Mouse (Mus musculus): ENCODE data around the gene Tas2r107. TPM values are rescaled to one million over a fixed set of nuclear protein-coding genes. Genes with fewer than 3 reads are reported as not detected.
"Not testable (repeated sequence)": the region's sequence is repeated elsewhere in the genome, so short reads cannot be mapped to it uniquely, and the experiment has no call there.

Gene Tas2r107
- not detected in 2 replicates for polyA plus RNA-seq (2014; fragmentation: Nextera tagmentation; extraction: Ambion mirVana)

- Histone ChIP-seq H3K4me1 (replicated peaks; ENCODE audit: control insufficient read depth, insufficient read depth, low read length) (no peaks in the 10 kb centered on the region), H3K36me3 (replicated peaks; ENCODE audit: control insufficient read depth, insufficient read depth) (no peaks in the 10 kb centered on the region), H3K9ac (no peak within 1 kb of the TSS), H3K27ac (no peak within 1 kb of the TSS), H3K27me3 (ENCODE audit: control insufficient read depth, insufficient read depth, low read length) (no peaks in the 10 kb centered on the region), H3K4me3 (replicated peaks; ENCODE audit: low read length) (no peak within 1 kb of the TSS), H3K9me3 (ENCODE audit: control insufficient read depth, low read length) (peaks cover 30% of the 10 kb centered on the region), H3K4me2 (replicated peaks) (no peak within 1 kb of the TSS)
- ATAC-seq (ENCODE audit: low FRiP score) (no peak), DNase-seq (ENCODE audit: low spot score) (no peak)
Measured at GRCm38 (mm10) chr6:131660049-131660448, at the start of gene Tas2r107. Tas2r107 (minus strand) TSS chr6:131660149.

DNA sequence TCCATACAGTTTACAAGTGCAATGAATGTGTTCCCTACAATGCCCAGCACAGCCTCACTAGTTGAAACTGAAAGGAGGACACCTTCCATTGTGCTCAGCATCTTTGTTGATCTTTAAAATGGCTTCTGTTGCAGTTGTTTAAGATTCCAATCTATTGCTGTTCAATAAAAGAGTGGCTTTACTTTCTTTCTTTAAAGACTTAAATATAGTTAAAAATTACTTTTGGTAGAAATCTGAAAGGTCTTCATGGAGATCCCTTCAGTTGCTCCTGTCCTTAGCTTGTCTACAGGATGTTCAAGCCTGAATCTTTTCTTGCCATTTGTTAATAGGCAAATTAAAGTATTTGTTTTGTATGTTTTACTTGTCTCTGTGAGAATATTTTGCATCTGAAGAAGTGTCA, 30.0 kb upstream of the Tas2r107 start, which contains the start of gene Tas2r114:
Gene Tas2r114 (minus strand): TSS at position 101 of the 400 bp plus-strand sequence.
- Histone ChIP-seq H3K27ac (no peak within 1 kb of the TSS), H3K4me2 (replicated peaks) (no peak within 1 kb of the TSS), H3K4me3 (replicated peaks; ENCODE audit: low read length) (no peak within 1 kb of the TSS), H3K36me3 (replicated peaks; ENCODE audit: control insufficient read depth, insufficient read depth) (no peaks in the 10 kb centered on the region), H3K4me1 (replicated peaks; ENCODE audit: control insufficient read depth, insufficient read depth, low read length) (no peaks in the 10 kb centered on the region), H3K9ac (no peak within 1 kb of the TSS), H3K27me3 (ENCODE audit: control insufficient read depth, insufficient read depth, low read length) (no peaks in the 10 kb centered on the region), H3K9me3 (ENCODE audit: control insufficient read depth, low read length) (0 out of 2 replicates have a peak, but pooled peaks cover 8% of the 10 kb centered on the region)
- DNase-seq (ENCODE audit: low spot score), result no peak
- no peak for ATAC-seq (ENCODE audit: low FRiP score)

- DNase-seq (ENCODE audit: low spot score), result no peak
- no peak within 1 kb of the TSS for H3K4me3 ChIP-seq (replicated peaks; ENCODE audit: low read length)
- no peak within 1 kb of the TSS for H3K4me2 ChIP-seq (replicated peaks)
- no peaks in the 10 kb centered on the region for H3K36me3 ChIP-seq (replicated peaks; ENCODE audit: control insufficient read depth, insufficient read depth)
- 85% methylated on average over 1 of the region's 1 CpGs for WGBS
- no peak within 1 kb of the TSS for H3K27ac ChIP-seq
- no peak for ATAC-seq (ENCODE audit: low FRiP score)
- no peaks in the 10 kb centered on the region for H3K4me1 ChIP-seq (replicated peaks; ENCODE audit: control insufficient read depth, insufficient read depth, low read length)
- 0 out of 2 replicates have a peak, but pooled peaks cover 8% of the 10 kb centered on the region for H3K9me3 ChIP-seq (ENCODE audit: control insufficient read depth, low read length)
- H3K9ac ChIP-seq, result no peak within 1 kb of the TSS
- no peaks in the 10 kb centered on the region for H3K27me3 ChIP-seq (ENCODE audit: control insufficient read depth, insufficient read depth, low read length)
Measured at GRCm38 (mm10) chr6:131687395-131687794, 27.4 kb upstream of the Tas2r107 start, which contains the start of gene Tas2r105. Tas2r105 (minus strand) TSS chr6:131687495.

GRCm38 (mm10) chr6:131685644-131686043, 25.7 kb upstream of the Tas2r107 start, which contains the start of gene Tas2r104:
Tas2r104 (minus strand) TSS chr6:131685744.
- WGBS, result 88% methylated on average over 1 of the region's 1 CpGs

GRCm38 (mm10) chr6:131678786-131679185, 18.8 kb upstream of the Tas2r107 start, which contains the start of gene Tas2r106:
Tas2r106 (minus strand) TSS chr6:131678886.
- WGBS, result 73% methylated on average over 3 of the region's 3 CpGs
- Histone ChIP-seq H3K4me2 (replicated peaks) (no peak within 1 kb of the TSS), H3K4me3 (replicated peaks; ENCODE audit: low read length) (no peak within 1 kb of the TSS)

More at GRCm38 (mm10) chr6:131685644-131686043, 25.7 kb upstream of the Tas2r107 start, which contains the start of gene Tas2r104:
- no peaks in the 10 kb centered on the region for H3K27me3 ChIP-seq (ENCODE audit: control insufficient read depth, insufficient read depth, low read length)
- no peak within 1 kb of the TSS for H3K27ac ChIP-seq
- DNase-seq (ENCODE audit: low spot score) (no peak), ATAC-seq (ENCODE audit: low FRiP score) (no peak)
- H3K36me3 ChIP-seq (replicated peaks; ENCODE audit: control insufficient read depth, insufficient read depth), result no peaks in the 10 kb centered on the region
- H3K4me1 ChIP-seq (replicated peaks; ENCODE audit: control insufficient read depth, insufficient read depth, low read length), result no peaks in the 10 kb centered on the region
- no peak within 1 kb of the TSS for H3K4me3 ChIP-seq (replicated peaks; ENCODE audit: low read length)
- no peak within 1 kb of the TSS for H3K9ac ChIP-seq
- H3K9me3 ChIP-seq (ENCODE audit: control insufficient read depth, low read length), result 0 out of 2 replicates have a peak, but pooled peaks cover 8% of the 10 kb centered on the region
- no peak within 1 kb of the TSS for H3K4me2 ChIP-seq (replicated peaks)

GRCm38 (mm10) chr6:131630812-131631211, 29.1 kb downstream of the Tas2r107 start, which contains the start of gene Tas2r130:
Tas2r130 (minus strand) TSS chr6:131630912.
- WGBS, result 79% methylated on average over 3 of the region's 3 CpGs

More at GRCm38 (mm10) chr6:131678786-131679185, 18.8 kb upstream of the Tas2r107 start, which contains the start of gene Tas2r106:
- no peak for ATAC-seq (ENCODE audit: low FRiP score)
- Histone ChIP-seq H3K36me3 (replicated peaks; ENCODE audit: control insufficient read depth, insufficient read depth) (no peaks in the 10 kb centered on the region), H3K27ac (no peak within 1 kb of the TSS), H3K4me1 (replicated peaks; ENCODE audit: control insufficient read depth, insufficient read depth, low read length) (no peaks in the 10 kb centered on the region), H3K9ac (no peak within 1 kb of the TSS), H3K27me3 (ENCODE audit: control insufficient read depth, insufficient read depth, low read length) (no peaks in the 10 kb centered on the region), H3K9me3 (ENCODE audit: control insufficient read depth, low read length) (0 out of 2 replicates have a peak, but pooled peaks cover 8% of the 10 kb centered on the region)
- no peak for DNase-seq (ENCODE audit: low spot score)

DNA sequence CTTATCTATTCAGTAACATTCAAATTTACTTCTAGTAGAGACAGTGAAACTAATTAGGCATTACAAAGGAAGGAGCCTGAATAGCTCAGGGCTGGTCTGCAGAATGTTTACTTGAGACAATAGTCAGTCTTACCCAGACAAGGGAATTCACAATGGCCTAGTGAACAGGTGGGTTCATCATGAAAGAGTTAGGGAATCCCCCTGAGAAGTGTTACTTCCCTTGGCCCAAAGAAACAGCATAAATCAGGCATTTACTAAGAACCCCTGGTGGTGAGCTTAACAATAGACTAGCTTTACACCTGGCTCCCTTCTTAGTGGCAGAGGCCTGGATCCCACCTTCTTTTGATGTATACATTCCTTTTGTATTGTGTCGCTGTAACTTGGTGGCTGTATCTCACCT, 50.0 kb downstream of the Tas2r107 start:
- H3K4me2 ChIP-seq (replicated peaks); H3K9ac ChIP-seq; H3K4me3 ChIP-seq (replicated peaks; ENCODE audit: low read length); H3K27ac ChIP-seq; H3K4me1 ChIP-seq (replicated peaks; ENCODE audit: control insufficient read depth, insufficient read depth, low read length); DNase-seq (ENCODE audit: low spot score); H3K36me3 ChIP-seq (replicated peaks; ENCODE audit: control insufficient read depth, insufficient read depth); H3K27me3 ChIP-seq (ENCODE audit: control insufficient read depth, insufficient read depth, low read length); ATAC-seq (ENCODE audit: low FRiP score): not testable (repeated sequence)
- WGBS, result 83% methylated on average over 1 of the region's 1 CpGs
- H3K9me3 ChIP-seq (ENCODE audit: control insufficient read depth, low read length), result peaks cover 13% of the 10 kb centered on the region; the same call in 1 of the 2 replicates

More at GRCm38 (mm10) chr6:131630812-131631211, 29.1 kb downstream of the Tas2r107 start, which contains the start of gene Tas2r130:
- no peak for ATAC-seq (ENCODE audit: low FRiP score)
- no peak for DNase-seq (ENCODE audit: low spot score)
- H3K4me1 ChIP-seq (replicated peaks; ENCODE audit: control insufficient read depth, insufficient read depth, low read length), result no peaks in the 10 kb centered on the region
- no peak within 1 kb of the TSS for H3K9ac ChIP-seq
- no peak within 1 kb of the TSS for H3K4me3 ChIP-seq (replicated peaks; ENCODE audit: low read length)
- H3K27me3 ChIP-seq (ENCODE audit: control insufficient read depth, insufficient read depth, low read length), result no peaks in the 10 kb centered on the region
- H3K36me3 ChIP-seq (replicated peaks; ENCODE audit: control insufficient read depth, insufficient read depth), result no peaks in the 10 kb centered on the region
- no peak within 1 kb of the TSS for H3K4me2 ChIP-seq (replicated peaks)
- H3K27ac ChIP-seq, result no peak within 1 kb of the TSS
- peaks cover 9% of the 10 kb centered on the region; the same call in 1 of the 2 replicates for H3K9me3 ChIP-seq (ENCODE audit: control insufficient read depth, low read length)

Other genes with a start within 250 kb of the Tas2r107 start
- not detected in 2 replicates for gene 5430401F13Rik, start 173.7 kb downstream of the Tas2r107 start, polyA plus RNA-seq (2014; fragmentation: Nextera tagmentation; extraction: Ambion mirVana)
- gene Gm6619, start 173.7 kb downstream of the Tas2r107 start, polyA plus RNA-seq (2014; fragmentation: Nextera tagmentation; extraction: Ambion mirVana), result not detected in 2 replicates
- gene Tas2r130, start 29.2 kb downstream of the Tas2r107 start, polyA plus RNA-seq (2014; fragmentation: Nextera tagmentation; extraction: Ambion mirVana), result not detected in 2 replicates
- gene Tas2r106, start 18.7 kb upstream of the Tas2r107 start, polyA plus RNA-seq (2014; fragmentation: Nextera tagmentation; extraction: Ambion mirVana), result not detected in 2 replicates
- not detected in 2 replicates for gene Tas2r104, start 25.6 kb upstream of the Tas2r107 start, polyA plus RNA-seq (2014; fragmentation: Nextera tagmentation; extraction: Ambion mirVana)
- not detected in 2 replicates for gene Tas2r105, start 27.3 kb upstream of the Tas2r107 start, polyA plus RNA-seq (2014; fragmentation: Nextera tagmentation; extraction: Ambion mirVana)
- not detected in 2 replicates for gene Tas2r114, start 29.9 kb upstream of the Tas2r107 start, polyA plus RNA-seq (2014; fragmentation: Nextera tagmentation; extraction: Ambion mirVana)

All from hindbrain, embryonic 14.5 days (tissue).